Mouse (Mus musculus): Measurements from ENCODE around the gene Max. TPM values are rescaled to one million over a fixed set of nuclear protein-coding genes. Genes with fewer than 3 reads are reported as not detected.

The Max gene
- total and polyA plus RNA-seq, 3 experiments, result 48.2 to 356 (median 164) TPM

DNA sequence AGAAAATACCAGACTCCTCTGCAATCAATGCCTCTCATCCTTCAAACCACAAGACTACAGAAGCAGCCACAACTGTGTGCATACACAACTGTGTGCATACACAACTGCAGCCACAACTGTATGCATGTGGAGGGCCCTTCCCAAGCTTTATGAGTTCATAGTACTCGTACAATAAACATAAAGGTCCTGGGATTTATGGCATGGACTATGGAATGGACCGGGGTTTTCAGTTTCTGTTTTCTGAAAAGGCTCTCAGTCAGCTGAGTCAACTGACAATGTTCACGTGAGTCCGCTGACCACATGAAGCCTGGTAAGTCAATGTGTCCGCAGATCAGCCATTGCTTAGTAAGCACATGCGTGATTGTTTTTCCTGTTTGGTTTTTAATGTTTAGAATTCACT, 18.5 kb downstream of the Max start:
- DNase-seq (ENCODE audit: low read depth, low spot score), result no peak
- H3K9ac ChIP-seq (ENCODE audit: control insufficient read depth, low read depth, low read length, poor library complexity, severe bottlenecking), result no peak overlapping the region
- peaks cover 40 to 53% of the 10 kb centered on the region in 2 experiments for H3K36me3 ChIP-seq (ENCODE audit: control insufficient read depth in 1 of 2, insufficient read depth in 2 of 2, low read length in 2 of 2)
- H3K27me3 ChIP-seq (ENCODE audit: control insufficient read depth in 1 of 2, insufficient read depth in 2 of 2, low read length in 2 of 2), result no peaks in the 10 kb centered on the region
- no peak overlapping the region for H3K4me3 ChIP-seq (ENCODE audit: control insufficient read depth in 1 of 2, insufficient read depth in 1 of 2, low read depth in 2 of 2, low read length in 2 of 2)
- peaks cover 11% of the 10 kb centered on the region for H3K79me2 ChIP-seq (ENCODE audit: control insufficient read depth, insufficient read depth, low read length, poor library complexity)
- H3K9me3 ChIP-seq (replicated peaks; ENCODE audit: insufficient read depth, low read length), result no peaks in the 10 kb centered on the region
- H3K4me1 ChIP-seq (ENCODE audit: control insufficient read depth in 1 of 2, insufficient read depth in 2 of 2, low read length in 2 of 2), result peaks cover 13 to 33% of the 10 kb centered on the region in 2 experiments
- TF ChIP-seq SIN3A (IDR thresholded peaks at IDR 0.05; ENCODE audit: low read length) (0 out of 2 replicates have a peak, but pooled peaks have one; percentile 20), GATA1 (IDR thresholded peaks at IDR 0.05; ENCODE audit: low read depth, low read length) (no peak)
- H3K27ac ChIP-seq (ENCODE audit: control insufficient read depth, low read depth, low read length), result 0 out of 2 replicates have a peak overlapping the region, but pooled peaks have one; percentile 3

DNA sequence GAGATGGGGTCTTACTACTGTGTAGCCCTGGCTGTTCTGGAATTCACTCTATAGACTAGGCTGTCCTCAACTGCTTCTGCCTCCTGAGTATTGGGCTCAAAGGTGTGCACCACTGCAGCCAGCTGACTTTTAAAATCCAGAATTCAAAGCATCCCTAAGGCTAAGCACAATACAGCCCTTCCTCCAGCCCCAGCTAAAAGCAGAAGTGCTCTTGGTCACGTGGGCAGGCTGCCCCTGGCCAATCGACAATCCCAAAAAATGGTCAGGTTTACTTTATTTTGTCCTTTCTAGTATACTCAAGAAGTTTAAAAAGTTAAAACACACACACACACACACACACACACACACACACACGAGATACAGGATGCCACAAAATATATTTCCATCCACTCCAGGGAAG, 19.0 kb downstream of the Max start:
- Histone ChIP-seq H3K4me1 (ENCODE audit: control insufficient read depth in 1 of 2, insufficient read depth in 2 of 2, low read length in 2 of 2) (peaks cover 13 to 33% of the 10 kb centered on the region in 2 experiments), H3K27me3 (ENCODE audit: control insufficient read depth in 1 of 2, insufficient read depth in 2 of 2, low read length in 2 of 2) (no peaks in the 10 kb centered on the region), H3K9ac (ENCODE audit: control insufficient read depth, low read depth, low read length, poor library complexity, severe bottlenecking) (no peak overlapping the region), H3K9me3 (replicated peaks; ENCODE audit: insufficient read depth, low read length) (no peaks in the 10 kb centered on the region), H3K27ac (ENCODE audit: control insufficient read depth, low read depth, low read length) (peak overlapping the region; percentile 21; the same call in 1 of the 2 replicates), H3K4me3 (ENCODE audit: control insufficient read depth in 1 of 2, insufficient read depth in 1 of 2, low read depth in 2 of 2, low read length in 2 of 2) (no peak overlapping the region), H3K79me2 (ENCODE audit: control insufficient read depth, insufficient read depth, low read length, poor library complexity) (peaks cover 11% of the 10 kb centered on the region), H3K36me3 (ENCODE audit: control insufficient read depth in 1 of 2, insufficient read depth in 2 of 2, low read length in 2 of 2) (peaks cover 40 to 49% of the 10 kb centered on the region in 2 experiments)
- TF ChIP-seq ETS1 (IDR thresholded peaks at IDR 0.05; ENCODE audit: low read depth, low read length) (no peak), MAX (IDR thresholded peaks at IDR 0.05; ENCODE audit: low read length) (peak; percentile 92), ZKSCAN1 (IDR thresholded peaks at IDR 0.05; ENCODE audit: low read depth, low read length) (no peak), USF1 (IDR thresholded peaks at IDR 0.05; ENCODE audit: low read depth, low read length) (peak; percentile 97), KAT2A (conservative IDR thresholded peaks at IDR 0.05; ENCODE audit: low read depth, low read length) (no peak), UBTF (IDR thresholded peaks at IDR 0.05; ENCODE audit: borderline replicate concordance, insufficient read depth, low read depth, low read length) (no peak), SIN3A (IDR thresholded peaks at IDR 0.05; ENCODE audit: low read length) (no peak), GABPA (IDR thresholded peaks at IDR 0.05; ENCODE audit: low read depth, low read length) (no peak), TAL1 (IDR thresholded peaks at IDR 0.05; ENCODE audit: low read length) (no peak), MYC (IDR thresholded peaks at IDR 0.05; ENCODE audit: low read depth, low read length) (no peak), MYB (IDR thresholded peaks at IDR 0.05; ENCODE audit: low read depth, low read length) (no peak), POLR2AphosphoS5 (IDR thresholded peaks at IDR 0.05; ENCODE audit: borderline replicate concordance, low read depth, low read length) (no peak), E2F4 (IDR thresholded peaks at IDR 0.05; ENCODE audit: borderline replicate concordance, low read depth, low read length) (no peak), TCF12 (IDR thresholded peaks at IDR 0.05; ENCODE audit: low read depth, low read length) (no peak), RAD21 (IDR thresholded peaks at IDR 0.05; ENCODE audit: low read depth, low read length) (no peak), MAZ (IDR thresholded peaks at IDR 0.05; ENCODE audit: low read depth, low read length) (no peak), MAFK (IDR thresholded peaks at IDR 0.05; ENCODE audit: borderline replicate concordance, low read depth, low read length) (no peak), HCFC1 (IDR thresholded peaks at IDR 0.05; ENCODE audit: low read depth, low read length) (no peak), MEF2A (IDR thresholded peaks at IDR 0.05; ENCODE audit: extremely low read depth, insufficient replicate concordance, low read depth, low read length, poor library complexity, severe bottlenecking) (no peak), JUND (IDR thresholded peaks at IDR 0.05; ENCODE audit: low read depth, low read length) (no peak), USF2 (IDR thresholded peaks at IDR 0.05; ENCODE audit: borderline replicate concordance in 1 of 2, insufficient read depth in 1 of 2, low read depth in 1 of 2, low read length in 2 of 2) (peak; percentile 77 to 89), EP300 (IDR thresholded peaks at IDR 0.05; ENCODE audit: low read depth in 1 of 2, low read length in 2 of 2) (peak in 1 of 2 experiments; percentile 25; a peak in 1 of 4 replicates), ZMIZ1 (IDR thresholded peaks at IDR 0.05; ENCODE audit: low read depth, low read length) (no peak), GATA1 (IDR thresholded peaks at IDR 0.05; ENCODE audit: low read depth, low read length) (no peak)
- DNase-seq (ENCODE audit: low read depth, low spot score), result peak; percentile 59

All from MEL (cell line).